Mouse (Mus musculus) layer of hippocampus, adult 11-12 months (tissue): ENCODE measurements around the gene Zfp568.

ENCODE experiments used
- DNase-seq: peaks from one replicate; pipeline ENCODE4 v3.0.0; 2022; ENCODE audit warnings: low spot score

Zfp568 gene

DNA sequence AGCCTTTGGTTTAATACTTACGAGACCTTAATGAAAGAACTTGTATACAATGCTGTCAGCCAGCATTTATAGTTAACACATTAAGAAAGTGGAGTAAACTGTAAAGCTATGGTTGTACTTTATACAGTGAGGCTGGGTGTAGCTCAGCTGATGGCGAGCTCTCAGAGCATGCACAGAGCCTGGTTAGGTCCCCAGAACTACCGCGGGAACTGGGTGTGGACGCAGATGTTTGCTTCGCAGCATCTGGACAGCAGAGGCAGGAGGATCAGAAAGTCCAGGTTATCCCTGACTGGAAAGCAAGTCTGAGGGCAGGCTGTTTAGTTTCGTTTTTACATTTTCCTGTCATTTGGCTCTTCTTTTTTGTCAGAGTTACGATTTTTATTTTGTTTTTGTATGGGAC lies 8.9 kb downstream of the Zfp568 start:
- DNase-seq = no peak

DNA sequence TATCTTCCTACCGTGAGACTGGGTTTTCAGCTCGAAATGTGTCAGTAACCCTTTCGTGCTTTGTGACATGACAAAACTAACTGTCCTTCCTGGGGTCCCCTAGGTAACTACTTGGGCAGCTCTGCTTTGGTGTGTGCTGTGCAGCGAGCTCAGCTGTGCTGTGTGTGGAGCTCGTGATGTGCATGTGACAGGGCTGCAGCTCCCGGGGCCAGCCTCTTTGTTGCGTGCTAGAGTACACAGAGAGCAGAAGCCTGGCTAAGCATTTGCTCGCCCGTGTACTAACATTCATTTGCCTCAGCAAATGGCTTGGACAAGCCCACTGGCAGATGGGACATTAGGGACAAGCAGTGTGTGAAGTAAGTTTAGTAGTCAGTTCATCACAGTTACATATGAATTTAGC lies 9.6 kb downstream of the Zfp568 start:
- DNase-seq = no peak

DNA sequence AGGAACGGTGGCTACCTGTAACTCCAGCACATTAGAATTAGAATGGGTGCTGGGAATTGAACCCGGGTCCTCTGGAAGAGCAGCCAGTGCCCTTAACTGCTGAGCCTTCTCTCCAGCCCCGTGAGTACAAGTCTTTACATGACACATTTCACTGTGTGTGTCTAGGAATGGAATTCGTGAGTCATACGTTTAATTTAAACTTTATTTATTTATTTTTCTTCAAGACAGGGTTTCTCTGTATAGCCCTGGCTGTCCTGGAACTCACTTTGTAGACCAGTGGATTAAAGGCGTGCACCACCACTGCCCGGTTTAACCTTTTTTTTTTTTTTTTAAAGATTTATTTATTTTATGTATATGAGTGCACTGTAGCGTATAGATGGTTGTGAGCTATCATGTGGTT lies 11.4 kb downstream of the Zfp568 start:
- DNase-seq = no peak

DNA sequence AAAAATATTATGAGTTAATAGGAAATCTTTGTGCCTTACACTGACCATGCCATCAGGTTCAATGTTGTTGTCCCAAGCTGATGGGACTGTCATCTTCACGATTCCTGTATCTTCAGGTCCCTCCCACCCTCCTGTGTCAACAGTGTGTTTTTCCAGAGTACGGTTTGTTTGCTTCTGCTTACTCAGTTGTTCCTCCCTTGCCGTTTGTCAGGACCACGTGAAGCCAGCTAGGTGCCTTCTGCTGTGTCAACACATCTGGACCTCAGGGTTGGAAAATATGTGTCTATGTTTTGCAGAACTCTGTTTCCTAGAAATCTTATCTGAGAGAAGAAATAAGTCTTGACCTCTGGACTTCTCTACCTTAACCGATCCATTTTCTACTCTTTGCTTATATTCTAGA lies 16.8 kb downstream of the Zfp568 start:
- DNase-seq = no peak

DNA sequence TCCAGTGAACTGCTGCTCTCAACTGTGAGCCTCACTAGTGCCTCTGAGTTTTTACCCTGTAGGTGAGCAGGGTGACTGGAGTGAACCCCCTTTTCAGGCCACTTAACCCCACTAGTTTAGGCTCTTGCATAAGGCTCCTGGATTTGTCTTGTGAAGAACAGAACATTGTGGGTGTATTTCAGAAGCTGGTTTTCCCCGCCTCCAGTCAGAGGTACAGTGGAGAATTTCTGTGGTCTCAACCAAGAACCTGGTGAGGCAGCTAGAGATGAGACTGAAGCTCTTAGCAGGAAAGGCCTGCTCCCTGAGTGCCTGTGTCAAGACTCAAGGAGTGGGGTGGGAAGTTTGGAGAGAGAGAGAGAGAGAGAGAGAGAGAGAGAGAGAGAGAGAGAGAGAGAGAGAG lies 23.8 kb downstream of the Zfp568 start:
- DNase-seq = no peak

DNA sequence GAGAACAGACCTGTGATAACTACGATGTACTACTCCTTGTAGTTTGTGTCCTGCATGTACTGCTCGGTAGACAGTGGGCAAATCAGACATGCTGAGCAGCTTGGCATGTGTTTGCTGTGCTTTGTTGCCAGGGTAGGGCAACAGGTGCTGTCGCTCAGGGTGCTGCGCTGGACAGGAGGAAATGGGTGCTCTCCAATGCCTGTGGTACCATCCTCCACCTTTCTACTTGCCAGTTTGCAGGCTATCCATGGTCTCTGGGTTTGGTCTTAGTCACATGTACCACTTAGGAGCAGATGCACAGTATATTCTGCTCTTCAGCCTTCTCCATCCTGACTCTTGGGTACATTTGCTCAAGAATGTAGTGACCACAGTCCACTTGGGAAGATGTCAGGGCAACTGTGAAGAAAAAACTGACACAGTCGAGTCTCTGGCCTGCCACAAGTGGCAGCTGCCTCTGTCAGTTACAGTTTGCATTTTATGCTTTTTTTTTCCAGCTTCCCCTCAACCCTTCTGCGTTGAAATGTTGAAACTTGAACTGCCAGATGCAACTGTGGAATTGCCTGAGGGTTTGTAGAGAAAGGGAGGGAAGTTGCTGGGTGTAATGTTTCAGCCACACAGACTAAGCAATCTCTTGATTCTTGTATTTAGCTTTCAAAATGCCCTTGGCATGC lies 24.4 kb downstream of the Zfp568 start:
- no peak for DNase-seq

DNA sequence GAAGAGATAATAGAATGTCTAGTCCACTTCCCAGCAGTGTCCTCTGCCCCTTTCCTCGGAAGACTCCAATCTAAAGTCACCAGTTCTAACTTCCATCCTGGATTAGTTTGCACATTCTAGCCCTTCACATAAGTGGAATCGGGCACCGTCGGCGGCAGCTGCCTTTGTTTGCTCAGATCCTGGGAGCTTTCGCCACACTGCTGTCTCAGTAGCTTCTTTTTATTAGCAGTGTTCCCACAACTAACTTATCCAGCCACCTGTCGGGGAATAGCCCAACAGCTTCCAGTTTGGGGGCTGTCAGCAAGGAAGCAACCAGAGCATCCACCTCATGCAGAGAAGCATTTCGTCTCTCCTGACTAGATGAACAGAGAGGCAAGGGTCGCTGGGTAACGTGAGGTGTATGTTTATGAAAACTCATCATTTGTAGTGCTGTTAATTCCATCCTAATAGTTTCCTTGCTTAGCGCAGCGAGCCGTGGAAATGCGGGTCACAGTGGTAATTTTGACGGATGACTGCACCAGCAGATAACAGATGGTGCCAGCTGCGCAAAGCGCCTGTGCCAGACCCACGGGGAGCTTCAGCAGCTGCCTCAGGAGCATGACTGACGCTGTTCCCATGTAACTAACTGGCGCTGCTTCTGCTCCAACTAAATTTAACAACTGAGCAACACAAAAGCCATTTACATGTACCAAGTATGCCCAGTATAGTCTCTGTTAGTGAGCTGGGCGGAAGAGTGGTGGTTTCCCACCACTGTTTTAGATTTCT lies 25.7 kb downstream of the Zfp568 start:
- DNase-seq = peak; percentile 42

DNA sequence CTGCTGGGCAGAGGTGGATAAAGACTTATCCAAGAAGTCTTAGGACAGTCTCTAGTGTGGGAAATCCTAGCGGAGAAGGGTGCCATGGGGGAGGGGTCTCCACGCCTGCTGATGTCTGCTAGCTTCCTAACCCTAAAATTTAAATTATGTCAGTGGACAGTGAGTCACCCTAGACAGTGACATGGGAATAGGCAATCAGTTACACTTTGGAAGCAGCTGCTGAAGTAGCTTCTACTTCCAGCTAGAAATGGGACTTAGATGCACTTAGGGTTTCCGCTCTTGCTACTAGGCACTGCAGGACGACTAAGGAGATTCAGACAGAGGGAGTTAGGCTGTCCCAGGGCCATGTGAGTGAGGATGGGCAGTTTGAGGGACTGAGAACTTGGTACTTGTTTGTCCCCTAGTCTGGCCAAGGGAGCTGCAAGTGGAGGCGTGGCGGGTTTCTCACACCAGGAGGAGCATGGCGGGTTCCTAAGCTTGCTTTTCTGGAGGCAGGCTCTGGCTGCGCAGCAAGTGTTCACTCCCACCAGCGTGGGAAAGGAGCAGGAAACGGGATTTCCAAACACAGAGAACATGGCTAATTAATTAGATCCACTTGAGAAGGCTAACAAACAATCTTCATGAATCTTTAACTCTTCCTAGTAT lies 26.9 kb downstream of the Zfp568 start:
- DNase-seq = no peak

DNA sequence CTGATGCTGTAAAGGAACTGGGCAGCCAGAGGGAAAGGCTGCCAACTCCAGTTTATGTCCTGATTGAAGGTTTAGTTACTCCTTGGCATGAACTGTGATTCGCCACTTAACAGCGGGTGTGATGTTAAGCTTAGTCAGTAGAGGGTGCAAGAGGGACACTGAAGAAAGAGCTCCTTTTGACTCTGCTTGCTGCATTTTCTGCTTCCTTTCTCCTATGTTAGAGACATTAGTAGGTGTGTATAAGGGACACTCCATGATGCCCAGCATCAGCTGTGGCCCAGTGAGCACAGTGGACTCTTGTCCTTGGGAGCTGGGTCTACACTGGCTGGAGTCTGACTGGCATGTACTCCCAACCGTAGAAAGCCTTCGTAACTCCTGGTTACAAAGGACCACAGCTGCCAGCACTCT lies 29.2 kb downstream of the Zfp568 start:
- peak; percentile 67 for DNase-seq

DNA sequence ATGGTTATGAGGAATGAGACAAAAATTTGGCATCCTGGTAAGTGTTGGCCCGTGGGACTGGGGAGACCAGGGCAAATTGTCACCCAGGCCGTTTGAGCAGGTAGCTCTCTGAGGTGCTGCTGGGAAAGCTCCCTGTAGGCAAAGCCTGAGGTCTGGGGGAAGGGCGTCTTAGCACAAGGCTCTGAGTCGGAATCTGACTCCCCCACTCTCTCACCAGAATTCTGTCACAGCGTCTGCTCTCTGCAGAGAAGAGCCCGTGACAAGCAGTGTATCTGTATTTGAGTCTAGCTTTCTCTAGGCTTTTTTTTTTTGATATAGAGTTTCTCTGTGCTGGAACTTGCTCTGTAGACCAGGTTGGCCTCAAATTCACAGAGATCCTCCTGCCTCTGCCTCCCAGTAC lies 33.5 kb downstream of the Zfp568 start:
- no peak for DNase-seq

DNA sequence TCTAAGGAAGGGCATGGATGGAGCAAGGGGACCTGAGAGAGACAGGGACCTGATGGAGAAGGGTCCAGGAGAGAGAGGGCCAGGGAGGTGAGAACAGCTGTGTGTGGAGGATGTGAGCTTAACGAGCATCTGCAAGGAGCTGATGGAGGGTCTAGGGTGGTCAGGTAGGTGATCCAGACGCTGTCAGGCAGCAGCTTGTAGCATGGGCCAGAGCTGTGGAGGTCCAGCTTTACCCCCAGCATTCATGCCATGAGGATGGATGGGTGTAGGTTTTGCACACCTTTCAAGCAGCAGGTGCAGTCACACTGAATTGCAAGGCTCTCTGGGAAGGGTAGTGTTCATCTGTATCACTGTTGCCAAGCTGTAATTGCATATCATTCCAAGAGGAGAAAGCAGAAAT lies 35.8 kb downstream of the Zfp568 start:
- no peak for DNase-seq

DNA sequence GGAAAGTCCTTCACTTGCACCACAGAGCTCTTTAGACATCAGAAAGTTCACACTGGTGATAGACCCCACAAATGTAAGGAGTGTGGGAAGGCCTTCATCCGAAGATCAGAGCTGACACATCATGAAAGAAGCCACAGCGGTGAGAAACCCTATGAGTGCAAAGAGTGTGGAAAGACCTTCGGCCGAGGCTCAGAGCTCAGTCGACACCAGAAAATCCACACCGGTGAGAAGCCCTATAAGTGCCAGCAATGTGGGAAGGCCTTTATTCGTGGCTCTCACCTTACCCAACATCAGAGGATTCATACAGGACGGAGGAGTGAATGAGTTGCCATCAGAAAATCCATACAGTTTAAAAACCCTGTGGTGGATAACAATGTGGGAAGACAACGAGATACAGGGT lies 39.6 kb downstream of the Zfp568 start:
- DNase-seq = no peak

DNA sequence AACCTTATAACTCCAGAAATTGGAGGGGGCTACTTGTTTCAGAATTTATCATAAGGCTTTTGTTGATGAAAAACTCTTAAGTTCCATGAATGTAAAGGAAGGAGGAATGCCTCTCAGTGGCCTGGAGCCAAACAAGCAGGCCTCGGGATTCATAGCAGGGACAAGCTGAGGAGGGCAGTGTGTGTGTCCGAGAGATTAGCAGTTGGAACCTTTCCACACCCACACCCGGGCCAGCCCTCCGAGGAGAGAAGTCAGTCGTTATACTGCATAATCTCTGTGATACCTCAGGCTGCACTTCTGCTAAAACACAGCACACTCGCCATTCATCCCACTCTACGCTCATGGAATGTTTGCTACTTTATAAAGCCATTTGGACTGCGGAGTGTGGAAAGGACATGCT lies 40.0 kb downstream of the Zfp568 start:
- DNase-seq = no peak

DNA sequence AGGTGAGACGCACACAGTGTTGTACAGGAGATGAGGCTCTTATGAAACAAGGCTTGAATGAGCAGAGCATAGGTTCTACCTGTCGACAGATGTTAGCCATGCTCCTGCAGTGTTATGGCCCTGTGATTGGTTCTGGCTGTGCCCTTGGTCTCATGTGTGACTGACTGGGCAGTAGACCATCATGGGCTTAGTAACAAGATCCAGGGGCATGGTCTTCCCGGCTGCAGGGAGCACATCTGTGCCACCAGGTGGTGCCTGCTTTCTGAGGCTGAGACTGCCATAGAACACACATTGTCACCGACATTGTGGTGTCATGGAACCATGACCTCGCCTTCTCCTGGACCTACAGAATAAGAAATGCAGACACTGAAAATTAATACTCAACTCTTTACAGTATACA lies 41.6 kb downstream of the Zfp568 start:
- no peak for DNase-seq

DNA sequence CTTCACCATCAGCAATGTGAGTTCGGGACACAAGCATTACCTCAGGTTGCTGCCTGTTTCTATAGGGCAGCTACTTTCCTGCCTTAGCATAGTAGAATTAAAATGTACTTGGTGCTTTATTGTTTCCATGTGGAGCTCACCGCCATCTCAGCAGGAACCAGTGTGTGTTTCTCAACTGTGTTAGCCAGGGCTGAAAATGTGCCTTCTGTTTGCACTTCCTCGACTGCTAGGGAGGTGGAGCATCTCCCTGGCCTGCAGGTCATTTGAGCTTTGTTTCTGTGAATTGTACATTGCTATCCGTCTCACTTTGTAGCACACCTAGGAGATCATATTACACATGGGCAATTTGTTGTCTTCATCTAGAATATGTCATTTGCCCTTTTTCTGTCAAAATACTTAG lies 43.6 kb downstream of the Zfp568 start:
- DNase-seq = no peak

DNA sequence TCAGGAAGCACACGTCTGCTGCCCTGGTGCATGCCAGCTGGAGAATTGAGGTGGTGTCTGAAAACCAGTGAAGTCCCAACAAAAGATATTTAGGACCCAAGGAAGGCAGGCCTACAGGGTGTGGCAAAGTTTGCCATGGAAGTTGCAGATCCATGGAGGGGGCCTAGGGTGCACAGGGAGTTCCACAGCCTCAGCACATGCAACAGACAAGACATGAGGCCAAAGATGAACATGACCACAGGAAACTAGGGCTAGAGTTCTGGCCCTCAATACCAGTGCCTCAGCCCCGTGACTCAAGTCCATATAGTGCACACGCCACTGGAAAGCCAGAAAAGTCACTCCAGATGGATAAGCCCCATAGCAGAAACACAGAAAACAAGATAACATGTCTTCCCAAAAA lies 44.8 kb downstream of the Zfp568 start:
- no peak for DNase-seq

DNA sequence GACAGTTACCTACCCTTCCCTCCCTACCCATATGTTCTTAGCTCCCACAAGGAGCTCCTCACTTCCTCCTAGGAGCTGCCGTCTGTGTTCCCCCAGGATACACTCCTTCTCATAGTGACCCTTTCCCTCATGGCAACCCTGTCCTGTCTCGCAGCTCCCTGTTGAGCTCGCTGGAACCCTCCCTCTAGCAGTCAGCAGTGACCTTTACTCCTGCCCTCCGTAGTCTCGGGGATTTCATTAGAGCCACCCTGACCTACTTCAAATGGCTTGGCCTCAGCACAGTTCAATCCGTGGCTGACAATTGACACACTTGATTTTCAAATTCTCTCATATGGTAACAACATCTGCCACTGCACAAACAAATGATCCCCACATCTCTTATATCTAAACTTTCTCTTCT lies 46.9 kb downstream of the Zfp568 start:
- DNase-seq = no peak

DNA sequence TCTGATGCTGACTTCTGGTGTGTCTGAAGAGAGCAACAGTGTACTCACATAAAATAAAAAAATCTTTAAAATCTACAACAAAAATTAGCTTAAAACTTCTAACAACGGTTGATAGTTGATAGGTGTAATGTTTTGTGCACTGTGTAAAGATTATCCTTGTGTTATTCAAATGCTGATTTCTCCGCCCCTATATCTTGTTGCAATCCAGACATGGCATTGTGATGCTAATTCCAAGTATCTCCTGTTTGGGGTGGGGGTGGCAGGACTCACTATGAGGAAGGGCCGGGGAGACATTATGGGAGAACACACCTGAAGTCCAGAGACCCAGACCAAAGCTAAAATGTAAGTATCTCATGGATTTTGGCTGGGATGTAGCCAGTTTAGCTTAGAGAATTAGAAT lies 47.6 kb downstream of the Zfp568 start:
- DNase-seq = no peak

DNA sequence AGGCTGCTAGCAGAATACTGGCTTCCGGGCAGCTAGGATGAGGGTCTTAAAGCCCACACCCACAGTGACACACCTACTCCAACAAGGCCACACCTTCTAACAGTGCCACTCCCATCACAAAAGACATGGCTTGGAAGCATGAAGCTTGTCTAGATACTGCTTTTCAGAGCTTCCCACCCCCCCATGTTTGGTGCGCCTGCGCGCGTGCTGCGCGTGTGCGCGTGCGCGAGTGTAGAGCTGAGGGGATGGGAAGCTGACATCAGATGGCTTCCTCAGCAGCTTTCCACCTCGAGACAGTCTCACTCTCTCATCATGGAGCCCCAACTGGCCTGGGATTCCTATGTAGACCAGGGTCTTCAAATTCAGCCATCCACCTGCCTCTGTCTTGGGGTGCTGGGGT lies 50.6 kb downstream of the Zfp568 start:
- DNase-seq = no peak

DNA sequence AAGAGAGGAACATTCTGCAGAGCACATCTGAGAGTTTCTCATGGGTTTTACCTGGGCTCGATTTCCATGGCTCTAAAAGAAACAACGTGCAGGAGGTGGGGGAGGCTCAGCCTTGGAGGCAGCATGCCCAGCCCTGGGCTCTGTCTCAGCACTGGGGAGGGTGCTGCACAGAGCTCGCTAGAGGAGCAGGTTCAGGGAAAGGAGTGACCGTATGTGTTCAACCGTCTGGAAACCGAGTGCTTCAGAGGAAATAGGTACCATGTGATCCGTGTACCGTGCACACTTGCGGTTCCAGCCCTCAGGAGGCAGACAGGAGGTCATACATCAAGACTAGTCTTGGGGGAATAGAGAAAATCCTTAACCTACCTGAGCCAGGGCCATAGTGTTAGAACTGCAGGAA lies 60.6 kb downstream of the Zfp568 start:
- no peak for DNase-seq

DNA sequence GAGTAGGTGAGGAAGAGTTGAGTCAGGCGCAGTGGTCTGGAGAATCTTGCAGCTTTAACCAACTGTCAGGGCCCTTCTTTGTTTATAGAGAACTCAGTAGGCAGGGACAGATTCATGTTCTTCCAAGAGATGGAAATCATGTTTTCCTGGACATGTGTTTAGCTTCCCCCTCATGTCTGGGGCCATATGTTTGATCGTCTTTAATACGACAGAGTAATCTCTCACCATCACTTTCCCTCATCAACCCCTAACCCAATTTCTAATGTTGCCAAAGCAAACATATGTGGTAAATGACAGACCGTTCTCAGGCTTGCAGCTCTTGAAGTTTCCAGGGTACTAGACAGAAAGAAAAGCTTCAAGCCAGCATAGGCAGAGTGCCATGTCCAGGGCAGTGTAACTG lies 64.4 kb downstream of the Zfp568 start:
- DNase-seq = peak; percentile 29

DNA sequence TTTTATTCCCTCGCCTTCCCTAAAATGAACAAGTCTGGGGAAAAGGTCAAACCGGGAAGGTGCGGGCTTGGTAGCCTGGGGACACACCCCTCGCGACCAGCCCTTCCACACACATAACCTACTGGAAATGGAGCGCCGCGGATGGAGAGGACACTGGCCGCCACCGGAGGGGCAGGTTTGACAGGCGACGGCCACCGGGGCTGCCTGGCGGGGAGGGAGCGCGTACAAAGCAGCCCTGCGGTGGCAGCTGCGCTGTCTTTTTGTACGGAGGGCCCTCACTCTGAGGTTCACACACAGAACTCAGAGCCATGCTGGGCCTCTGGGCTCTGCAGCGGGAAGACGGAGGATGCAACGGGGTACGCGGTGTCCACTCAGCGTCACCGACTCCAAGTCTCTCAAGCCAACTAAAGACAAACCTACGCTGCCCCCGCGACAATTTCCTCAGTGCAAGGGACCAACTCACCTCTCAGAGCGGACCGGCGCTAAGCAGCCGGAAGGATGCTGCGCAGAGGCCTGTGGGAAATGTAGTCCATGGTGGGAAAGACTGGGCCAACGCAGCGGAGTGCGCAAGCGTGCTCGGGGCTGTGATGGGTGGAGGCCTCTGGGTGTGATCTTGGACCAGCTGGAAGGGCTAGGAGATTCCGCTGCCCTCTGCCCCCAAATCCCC lies 67.3 kb downstream of the Zfp568 start, which contains the start of gene Zfp14:
Gene Zfp14, minus strand, starts transcription at position 499 of the 667 bp plus-strand sequence.
- peak; percentile 92 for DNase-seq

DNA sequence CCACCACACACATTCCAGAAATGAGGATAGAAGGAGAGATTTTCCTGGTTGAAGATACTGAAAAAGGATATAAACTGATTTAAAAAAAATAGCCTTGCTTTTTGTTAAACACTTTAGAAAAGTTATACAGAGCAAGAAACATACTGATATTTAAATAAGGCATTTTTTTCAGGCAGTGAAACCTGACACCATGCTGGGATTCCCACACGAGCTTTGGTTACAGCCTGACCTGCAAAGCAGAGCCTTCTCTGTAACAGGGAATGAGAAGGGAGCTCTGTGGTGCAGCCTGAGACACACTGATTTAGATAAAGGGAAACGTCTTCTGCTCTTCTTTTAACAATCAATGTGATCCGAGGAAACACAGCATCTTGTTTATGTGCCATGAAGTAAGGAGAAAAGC lies 69.8 kb downstream of the Zfp568 start:
- DNase-seq = no peak
